Mouse (Mus musculus) testis, adult 2 months (tissue): ENCODE measurements around the gene Urod. TPM values are rescaled to one million over a fixed set of nuclear protein-coding genes. Genes with fewer than 3 reads are reported as not detected.

ENCODE experiments used
- H3K27ac ChIP-seq: fragments of 200-500 bp; 2 replicates; pipeline ENCODE4 v1.5.1; 2012; ENCODE audit warnings: low read depth, low read length; ENCODE audit not compliant: control insufficient read depth, insufficient read depth
- H3K27me3 ChIP-seq: fragments of 200-500 bp; 2 replicates; pipeline ENCODE4 v1.6.1; 2012; ENCODE audit warnings: mild to moderate bottlenecking, low read length, moderate library complexity; ENCODE audit not compliant: control insufficient read depth, insufficient read depth
- H3K36me3 ChIP-seq: fragments of 200-500 bp; 2 replicates; pipeline ENCODE4 v1.6.1; 2012; ENCODE audit warnings: mild to moderate bottlenecking, low read length; ENCODE audit not compliant: control insufficient read depth, insufficient read depth
- H3K4me1 ChIP-seq: fragments of 200-500 bp; 2 replicates; pipeline ENCODE4 v1.6.1; 2012; ENCODE audit warnings: low read length; ENCODE audit not compliant: control insufficient read depth, insufficient read depth
- H3K4me3 ChIP-seq: fragments of 200-500 bp; 2 replicates; pipeline ENCODE4 v1.5.1; 2012; ENCODE audit warnings: low read depth, mild to moderate bottlenecking, low read length, moderate library complexity, mixed read lengths; ENCODE audit not compliant: control insufficient read depth
- CTCF ChIP-seq: fragments of 200-500 bp; IDR thresholded peaks from 2 replicates; pipeline ENCODE4 v1.5.1; 2012; ENCODE audit warnings: low read depth, mild to moderate bottlenecking, inconsistent platforms, low read length, moderate library complexity; ENCODE audit not compliant: control insufficient read depth, insufficient read depth, insufficient replicate concordance
- POLR2A ChIP-seq: fragments of 200-500 bp; IDR thresholded peaks from 2 replicates; pipeline ENCODE4 v1.6.1; 2012; ENCODE audit warnings: low read depth, mild to moderate bottlenecking, inconsistent platforms, low read length, moderate library complexity; ENCODE audit not compliant: control insufficient read depth
- polyA plus RNA-seq: library from polyadenylated mRNA; depleted of rRNA; stranded (reverse); fragments of >200 nt; gene quantifications from 2 replicates; pipeline ENCODE4 v1.2.3, GENCODE M21; 2012; rRNA removed

Urod gene
- polyA plus RNA-seq, 1 experiment: 16.5 TPM

DNA sequence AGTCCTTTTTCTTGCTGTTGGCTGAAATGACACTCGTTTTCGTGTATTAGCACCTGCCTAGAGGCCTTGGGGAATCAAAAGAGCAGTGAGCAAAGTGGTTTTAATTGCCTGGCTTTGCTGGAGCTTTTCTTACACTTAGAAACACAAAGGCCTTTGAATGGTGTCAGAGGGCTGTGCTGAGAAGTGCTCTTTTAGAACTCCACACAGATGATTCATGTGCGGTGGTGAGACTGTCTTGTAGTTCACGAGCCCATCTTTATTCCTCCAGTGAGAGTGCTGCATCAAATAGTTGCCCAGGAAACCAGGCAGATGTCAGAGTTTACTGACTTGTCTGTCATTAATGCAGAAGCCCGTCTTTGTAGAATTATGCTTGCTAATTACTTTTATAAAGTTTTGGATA is 50.2 kb downstream of the Urod start:
- Histone ChIP-seq H3K4me1 (no peaks in the 10 kb centered on the region), H3K27ac (no peak overlapping the region), H3K27me3 (no peaks in the 10 kb centered on the region), H3K36me3 (no peaks in the 10 kb centered on the region), H3K4me3 (no peak overlapping the region)
- no peak for TF ChIP-seq POLR2A
- TF ChIP-seq CTCF: no peak

DNA sequence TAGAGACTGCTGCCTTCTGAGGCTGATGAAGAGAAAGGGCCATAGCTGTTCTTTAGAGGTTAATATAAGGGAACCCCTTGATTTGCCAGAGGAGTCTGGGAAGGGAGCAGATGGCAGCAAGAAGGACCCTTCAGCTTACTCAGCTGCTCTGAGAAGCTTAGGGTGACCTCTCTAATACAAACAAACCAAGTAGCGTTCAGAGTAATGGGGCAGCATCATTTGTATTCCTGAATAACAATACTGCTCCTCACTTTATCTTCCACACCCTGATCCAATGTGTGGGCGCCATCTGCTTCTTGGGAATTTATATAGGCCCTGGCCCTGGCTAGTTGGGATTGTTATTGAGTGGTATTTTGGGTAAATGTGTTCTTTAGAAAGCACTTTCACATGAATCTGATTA is 51.5 kb downstream of the Urod start:
- no peak for TF ChIP-seq CTCF
- TF ChIP-seq POLR2A: no peak
- Histone ChIP-seq H3K4me1 (no peaks in the 10 kb centered on the region), H3K36me3 (no peaks in the 10 kb centered on the region), H3K27ac (no peak overlapping the region), H3K27me3 (no peaks in the 10 kb centered on the region), H3K4me3 (no peak overlapping the region)

Other genes starting within 250 kb of the Urod start
- 30.9 and 35.0 TPM in 2 replicates for gene Toe1, start 186.8 kb downstream of the Urod start, polyA plus RNA-seq
- gene Mutyh, start 186.7 kb downstream of the Urod start, polyA plus RNA-seq: 5.7 and 6.2 TPM in 2 replicates
- gene Hpdl, start 172.7 kb downstream of the Urod start, polyA plus RNA-seq: 2.0 and 3.5 TPM in 2 replicates
- 3.7 and 4.7 TPM in 2 replicates for gene Zswim5, start 117.0 kb downstream of the Urod start, polyA plus RNA-seq
- 10.7 and 10.9 TPM in 2 replicates for gene Hectd3, start 904 bp upstream of the Urod start, polyA plus RNA-seq
- gene Eif2b3, start 25.0 kb upstream of the Urod start, polyA plus RNA-seq: 5.4 and 6.3 TPM in 2 replicates
- 31.0 and 31.2 TPM in 2 replicates for gene Ptch2, start 101.7 kb upstream of the Urod start, polyA plus RNA-seq
- gene Btbd19, start 131.3 kb upstream of the Urod start, polyA plus RNA-seq: 2.6 and 3.2 TPM in 2 replicates
- gene Tctex1d4, start 132.4 kb upstream of the Urod start, polyA plus RNA-seq: 0.28 and 0.29 TPM in 2 replicates
- gene Plk3, start 139.6 kb upstream of the Urod start, polyA plus RNA-seq: 0.94 and 1.5 TPM in 2 replicates
- 185 and 230 TPM in 2 replicates for gene Rps8, start 161.8 kb upstream of the Urod start, polyA plus RNA-seq
- gene Kif2c, start 188.2 kb upstream of the Urod start, polyA plus RNA-seq: 307 and 325 TPM in 2 replicates